Mouse (Mus musculus): ENCODE results near the gene Lrrc14b. TPM values are rescaled to one million over a fixed set of nuclear protein-coding genes. Genes with fewer than 3 reads are reported as not detected.

Lrrc14b gene
- total RNA-seq (2021): 10 to 100 TPM; 19.9 to 22.5 TPM

- DNase-seq: peak; percentile 76
Measured at GRCm38 (mm10) chr13:74363859-74364235, at the start of gene Lrrc14b. Lrrc14b (minus strand) TSS chr13:74364005.

GRCm38 (mm10) chr13:74399298-74399839 is 35.6 kb upstream of the Lrrc14b start, which contains the start of gene Ftl1-ps1:
Ftl1-ps1 (plus strand) TSS chr13:74399694.
- DNase-seq: no peak

DNA sequence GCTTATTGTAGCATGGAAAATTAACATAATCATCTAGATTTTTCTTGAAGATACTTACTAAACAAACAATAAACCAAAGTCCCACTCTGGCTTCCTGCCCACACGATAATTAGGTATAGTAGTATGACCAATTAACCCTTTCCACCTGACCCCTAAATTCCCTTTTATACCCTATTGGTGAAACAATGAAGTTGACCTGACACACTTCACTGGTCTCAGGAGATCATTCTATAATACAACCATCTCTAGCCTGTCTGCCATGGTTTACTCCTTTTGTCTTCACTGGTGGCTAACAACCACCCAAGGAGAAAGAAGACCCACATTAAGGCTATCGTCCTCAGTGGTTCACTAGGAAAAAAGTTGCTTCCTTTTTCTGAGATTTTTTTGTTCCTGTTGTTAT is 27.4 kb upstream of the Lrrc14b start:
- no peak for DNase-seq

DNA sequence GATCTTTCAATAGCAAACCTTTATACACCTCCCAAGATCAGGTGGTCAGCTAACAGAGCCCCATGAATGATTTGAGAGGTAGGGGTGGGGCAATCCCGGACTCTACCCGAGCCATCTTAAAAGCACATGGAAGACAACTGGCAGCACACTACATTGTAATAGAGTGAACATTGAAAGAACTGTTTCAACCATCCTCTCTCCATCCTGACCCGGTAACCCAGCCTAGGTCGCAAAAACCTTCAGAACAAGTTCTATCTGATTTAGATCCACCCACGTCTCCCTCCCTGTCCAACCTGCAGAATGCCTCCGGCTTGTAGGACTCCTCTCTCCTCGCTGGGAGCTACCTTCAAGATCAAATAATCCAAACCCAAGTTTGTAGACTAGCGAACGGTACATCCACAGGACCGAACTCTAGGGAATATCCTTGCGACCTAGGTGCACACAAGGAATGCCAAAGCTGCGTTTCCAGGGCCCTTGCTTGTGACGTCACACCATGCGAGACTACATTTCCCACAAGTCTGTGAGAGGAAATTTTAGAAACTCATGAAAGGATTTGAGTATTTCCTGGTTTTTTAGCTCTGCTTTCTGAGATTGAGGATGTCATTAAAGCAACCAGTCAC is 26.7 kb upstream of the Lrrc14b start, which contains the start of gene Zfp72:
TSS of gene Zfp72 (minus strand) at position 466 of the 620 bp plus-strand sequence.
- peak; percentile 71 for DNase-seq

DNA sequence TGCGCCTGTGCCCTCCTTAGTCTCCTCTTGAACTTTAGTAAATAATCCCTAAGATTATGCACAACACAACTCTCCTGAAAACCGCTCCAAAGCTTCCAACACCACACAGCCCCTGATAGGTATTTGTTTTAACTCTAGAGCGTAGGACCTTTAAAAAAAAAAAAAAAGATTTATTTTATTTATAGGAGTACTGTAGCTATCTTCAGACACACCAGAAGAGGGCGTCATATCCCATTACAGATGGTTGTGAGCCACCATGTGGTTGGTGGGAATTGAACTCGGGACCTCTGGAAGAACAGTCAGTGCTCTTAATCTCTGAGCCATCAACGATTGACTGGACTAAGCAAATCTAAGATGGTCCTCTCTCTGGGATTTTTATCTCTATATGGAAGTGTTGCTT is 25.9 kb upstream of the Lrrc14b start:
- no peak for DNase-seq

DNA sequence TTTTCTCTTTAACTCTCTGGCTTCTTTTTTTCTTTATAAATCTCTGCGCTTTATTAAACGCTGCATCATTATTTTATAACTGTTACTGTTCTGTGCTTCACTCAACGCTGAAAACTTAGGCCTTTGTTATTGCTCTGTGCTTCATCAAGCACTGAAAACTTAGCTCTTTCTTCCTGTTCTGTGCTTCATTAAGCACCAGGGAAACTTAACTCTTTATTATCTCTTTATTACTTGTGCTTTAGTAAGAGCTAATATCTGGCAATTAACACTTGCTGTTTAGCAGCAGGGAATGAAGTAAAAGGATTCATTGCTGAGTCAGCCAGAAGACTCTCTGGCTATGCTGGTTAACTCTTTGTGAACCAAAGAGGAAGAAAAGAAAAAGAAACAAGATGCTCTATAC is 18.5 kb upstream of the Lrrc14b start:
- DNase-seq: no peak

- peak; percentile 21 for DNase-seq
Measured at GRCm38 (mm10) chr13:74381533-74382276, 17.9 kb upstream of the Lrrc14b start.

DNA sequence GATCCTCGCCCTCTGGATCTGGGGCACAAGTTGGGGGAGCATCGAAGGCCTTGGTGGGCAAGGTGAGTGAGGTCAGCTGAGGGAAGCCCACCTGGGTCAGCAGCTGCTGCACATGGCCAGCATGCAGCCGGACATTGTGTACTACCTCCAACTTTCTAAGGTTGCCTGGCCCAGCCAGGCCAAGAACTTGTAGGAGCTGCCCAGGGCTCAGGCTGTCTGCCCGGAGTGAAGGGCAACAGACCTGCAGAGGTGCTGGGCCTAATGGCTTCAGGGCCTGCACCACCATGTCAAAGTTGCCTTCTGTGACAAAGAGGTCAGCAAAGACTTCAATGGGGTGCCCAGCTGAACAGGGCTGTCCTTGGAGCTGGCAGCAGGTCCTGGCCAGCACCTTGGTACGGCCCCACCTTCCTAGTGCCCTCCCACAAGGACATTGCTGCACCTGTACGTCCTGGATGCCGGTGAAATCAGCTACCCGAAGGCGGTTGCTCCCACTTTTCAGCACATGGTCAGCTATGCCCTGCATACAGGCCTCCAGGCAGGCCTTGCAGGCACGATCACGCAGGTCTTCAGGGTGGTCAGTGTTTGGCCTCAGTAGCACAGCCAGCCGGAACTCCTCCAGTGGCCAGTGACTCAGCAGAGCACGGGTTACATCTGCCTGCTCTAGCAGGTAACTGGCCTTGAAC is 488 bp downstream of the Lrrc14b start:
- no peak for DNase-seq

DNA sequence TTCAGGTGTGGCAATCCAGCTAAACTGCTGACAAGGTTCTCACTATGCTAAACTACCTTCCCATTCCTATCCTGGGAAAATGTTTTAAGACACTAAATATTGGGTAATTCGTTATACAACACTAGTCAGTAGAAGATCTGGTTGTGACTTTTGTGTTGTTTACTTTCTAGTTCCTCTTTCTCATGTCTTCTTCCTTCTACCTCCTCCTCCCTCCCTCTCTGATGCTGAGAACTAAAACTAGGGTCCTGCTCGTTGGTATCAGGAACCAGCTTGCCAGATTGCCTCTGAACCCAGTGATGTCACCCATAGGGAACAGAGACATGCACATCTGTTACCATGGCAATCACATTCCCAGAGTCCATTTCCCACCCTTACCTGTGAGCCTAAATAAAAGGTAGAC is 1.6 kb downstream of the Lrrc14b start:
- DNase-seq: no peak

GRCm38 (mm10) chr13:74356491-74356890 is 7.3 kb downstream of the Lrrc14b start:
- DNase-seq: no peak

DNA sequence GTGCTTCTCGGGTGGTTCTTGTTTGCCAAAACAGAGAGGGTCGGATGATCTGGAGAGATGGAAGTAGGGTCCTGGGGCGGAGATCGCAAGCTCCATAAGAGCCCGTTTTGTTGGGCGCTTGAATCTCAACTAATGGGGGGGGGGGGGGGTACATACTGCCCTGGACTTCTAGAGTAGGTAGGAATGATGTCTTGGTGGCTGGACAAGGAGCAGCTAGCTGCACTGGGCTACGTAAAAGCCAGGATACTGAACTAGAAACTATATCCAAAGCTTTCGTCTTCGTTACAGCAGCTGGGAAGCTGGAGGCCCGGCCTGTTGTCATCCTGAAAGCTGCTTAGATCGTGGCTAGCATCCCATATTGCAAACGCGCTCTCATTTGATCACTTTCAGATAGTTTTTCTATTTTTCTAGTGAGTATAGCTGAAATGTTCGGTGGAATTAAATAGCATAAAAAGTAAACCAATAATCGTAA is 13.3 kb downstream of the Lrrc14b start:
- DNase-seq: peak; percentile 14

- peak; percentile 97 for DNase-seq
Measured at GRCm38 (mm10) chr13:74349566-74350434, 14.0 kb downstream of the Lrrc14b start, which contains the start of the genes Sdha and Ccdc127. Sdha (minus strand) TSS chr13:74350280. Ccdc127 (plus strand) TSS chr13:74350309.

DNA sequence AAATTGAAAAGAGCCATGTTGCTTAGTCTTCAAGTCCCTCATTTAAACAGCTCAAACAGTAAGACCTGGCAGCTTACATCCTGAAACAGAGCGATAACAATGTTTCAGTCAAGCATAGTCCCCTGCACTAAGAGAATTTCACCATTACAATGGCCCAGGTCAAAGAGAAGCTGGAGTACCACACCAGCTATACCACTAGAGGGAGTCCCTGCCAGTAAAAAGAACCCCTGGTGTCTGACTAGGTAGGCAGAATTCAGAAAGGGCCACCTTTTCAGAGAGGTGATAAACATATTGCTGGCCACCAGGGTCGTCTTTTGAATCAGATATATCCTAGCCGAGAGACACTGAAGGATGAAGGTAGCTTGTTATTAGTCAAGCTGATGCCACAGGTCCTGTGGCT is 22.8 kb downstream of the Lrrc14b start:
- DNase-seq: peak; percentile 62

DNA sequence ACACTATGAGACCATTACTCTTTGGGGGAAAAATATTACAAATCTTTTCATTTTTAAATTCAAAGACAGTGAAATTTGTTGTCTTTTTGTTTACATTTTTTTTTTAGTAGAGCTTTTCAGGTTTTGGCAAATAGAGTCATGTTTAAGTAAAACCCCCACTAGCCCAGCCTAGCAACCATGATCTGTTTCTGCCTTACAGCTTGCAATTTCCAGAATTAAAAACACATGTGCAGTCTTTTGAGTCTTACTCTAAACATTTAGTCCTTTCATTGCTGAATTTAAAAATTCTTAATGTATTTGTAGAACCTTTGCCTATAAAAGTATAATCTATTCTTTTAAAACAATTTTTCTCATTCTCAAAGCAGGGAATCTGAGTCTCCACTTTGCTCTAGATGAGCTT is 34.5 kb downstream of the Lrrc14b start:
- no peak for DNase-seq

DNA sequence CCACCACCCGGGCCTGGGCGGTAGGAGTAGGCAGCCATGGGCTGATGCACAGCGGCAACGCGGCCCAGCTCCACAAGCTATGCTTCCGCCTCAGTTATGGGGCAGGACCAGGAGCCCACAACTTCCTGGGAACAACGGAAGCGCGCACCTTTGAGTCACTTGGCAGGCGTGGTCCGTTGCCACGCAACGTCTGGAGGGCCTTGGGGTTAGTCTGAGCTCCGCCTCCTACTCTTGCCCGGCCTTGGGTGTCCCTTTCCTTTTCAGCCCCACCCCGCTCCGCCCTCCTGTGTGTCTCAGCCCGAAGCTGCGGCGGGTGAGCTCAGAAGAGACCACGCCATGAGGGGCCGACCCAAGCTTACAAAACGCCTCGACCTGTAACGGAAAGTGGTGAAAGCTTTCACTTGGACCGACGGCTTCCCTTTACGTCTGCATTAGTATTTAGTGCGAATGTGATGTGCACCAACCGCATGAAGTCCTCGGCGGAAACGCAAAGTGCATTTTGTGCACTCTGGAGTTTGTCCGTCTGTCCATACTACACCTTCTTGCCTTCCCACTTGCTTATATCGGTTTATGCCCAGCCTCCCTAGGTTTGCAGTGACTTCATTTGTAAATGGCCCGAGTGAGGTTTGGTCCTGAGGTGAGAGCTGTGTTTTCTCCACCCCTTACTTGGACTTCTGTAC is 46.5 kb downstream of the Lrrc14b start, which contains the start of gene Pdcd6:
TSS of gene Pdcd6 (minus strand) at position 411 of the 680 bp plus-strand sequence.
- DNase-seq: peak; percentile 93

DNA sequence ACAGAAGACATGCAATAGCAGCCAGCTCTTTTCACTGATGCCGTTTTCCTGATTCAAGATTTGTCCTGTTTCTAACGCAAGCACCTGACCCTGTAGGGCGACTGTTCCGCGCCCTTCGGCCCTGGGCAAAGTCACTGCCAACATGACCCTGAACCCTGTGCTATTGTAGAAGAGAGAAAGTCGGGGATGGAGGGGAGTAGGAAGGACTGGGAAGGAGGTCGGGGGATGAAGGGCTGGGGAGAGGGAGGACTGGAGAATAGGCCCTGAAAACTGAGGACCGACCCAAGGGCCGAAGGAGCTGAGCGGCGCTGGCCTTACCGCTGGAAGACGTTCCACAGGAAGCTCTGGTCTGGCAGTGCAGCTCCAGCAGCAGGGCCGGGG is 47.0 kb downstream of the Lrrc14b start:
- no peak for DNase-seq

DNA sequence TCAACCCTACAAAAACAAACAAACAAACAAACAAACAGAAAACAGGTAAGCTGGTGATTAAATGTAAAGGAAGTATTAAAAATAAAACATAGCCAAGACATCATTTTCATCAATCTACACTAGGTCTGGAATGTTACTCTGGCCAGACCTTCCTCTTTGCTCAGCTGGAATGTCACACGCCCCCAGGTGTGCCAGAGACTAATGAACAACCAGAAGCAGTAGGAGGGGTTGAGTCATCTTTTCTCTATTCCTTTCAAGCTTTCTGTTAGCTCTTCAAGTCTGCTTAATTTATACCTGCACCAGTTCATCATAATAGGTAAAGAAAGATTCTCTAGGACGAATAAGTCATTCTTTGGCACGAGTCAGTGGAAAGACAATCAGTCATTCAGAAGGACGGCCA is 47.4 kb downstream of the Lrrc14b start:
- no peak for DNase-seq

GRCm38 (mm10) chr13:74314616-74315015 is 49.2 kb downstream of the Lrrc14b start:
- no peak for DNase-seq

All from heart, postnatal 4 days (tissue).